Mouse (Mus musculus): ENCODE measurements around the gene Pdlim4.

Gene Pdlim4

GRCm38 (mm10) chr11:54068520-54069371, at the start of gene Pdlim4:
Gene Pdlim4 (minus strand): TSS chr11:54069014.
- DNase-seq (ENCODE audit: low spot score): peak; percentile 28

GRCm38 (mm10) chr11:54117096-54117495, 48.3 kb upstream of the Pdlim4 start:
- no peak for DNase-seq (ENCODE audit: low spot score)

GRCm38 (mm10) chr11:54116406-54116805, 47.6 kb upstream of the Pdlim4 start:
- no peak for DNase-seq (ENCODE audit: low spot score)

GRCm38 (mm10) chr11:54115911-54116310, 47.1 kb upstream of the Pdlim4 start:
- no peak for DNase-seq (ENCODE audit: low spot score)

- DNase-seq (ENCODE audit: low spot score): no peak
Observed at GRCm38 (mm10) chr11:54115301-54115700, 46.5 kb upstream of the Pdlim4 start.

- no peak for DNase-seq (ENCODE audit: low spot score)
Observed at GRCm38 (mm10) chr11:54114746-54115145, 45.9 kb upstream of the Pdlim4 start.

- DNase-seq (ENCODE audit: low spot score): no peak
Observed at GRCm38 (mm10) chr11:54113352-54113751, 44.5 kb upstream of the Pdlim4 start.

GRCm38 (mm10) chr11:54112920-54113319, 44.1 kb upstream of the Pdlim4 start:
- peak; percentile 80 for DNase-seq (ENCODE audit: low spot score)

GRCm38 (mm10) chr11:54111976-54112741, 43.3 kb upstream of the Pdlim4 start:
- DNase-seq (ENCODE audit: low spot score): no peak

GRCm38 (mm10) chr11:54111291-54111690, 42.5 kb upstream of the Pdlim4 start:
- DNase-seq (ENCODE audit: low spot score): no peak

- DNase-seq (ENCODE audit: low spot score): no peak
Observed at GRCm38 (mm10) chr11:54108894-54109293, 40.1 kb upstream of the Pdlim4 start.

- no peak for DNase-seq (ENCODE audit: low spot score)
Observed at GRCm38 (mm10) chr11:54108131-54108530, 39.3 kb upstream of the Pdlim4 start.

- DNase-seq (ENCODE audit: low spot score): no peak
Observed at GRCm38 (mm10) chr11:54107239-54107638, 38.4 kb upstream of the Pdlim4 start.

GRCm38 (mm10) chr11:54106676-54107075, 37.9 kb upstream of the Pdlim4 start:
- DNase-seq (ENCODE audit: low spot score): no peak

GRCm38 (mm10) chr11:54105011-54105410, 36.2 kb upstream of the Pdlim4 start:
- peak; percentile 54 for DNase-seq (ENCODE audit: low spot score)

GRCm38 (mm10) chr11:54102706-54103449, 34.1 kb upstream of the Pdlim4 start:
- no peak for DNase-seq (ENCODE audit: low spot score)

- no peak for DNase-seq (ENCODE audit: low spot score)
Observed at GRCm38 (mm10) chr11:54101701-54102100, 32.9 kb upstream of the Pdlim4 start.

GRCm38 (mm10) chr11:54100692-54101591, 32.1 kb upstream of the Pdlim4 start:
- peak; percentile 44 for DNase-seq (ENCODE audit: low spot score)

GRCm38 (mm10) chr11:54100045-54100691, 31.4 kb upstream of the Pdlim4 start, which contains the start of gene P4ha2:
Gene P4ha2 (plus strand): TSS chr11:54100095.
- DNase-seq (ENCODE audit: low spot score): no peak

GRCm38 (mm10) chr11:54093000-54093399, 24.2 kb upstream of the Pdlim4 start:
- peak; percentile 43 for DNase-seq (ENCODE audit: low spot score)

GRCm38 (mm10) chr11:54092188-54092587, 23.4 kb upstream of the Pdlim4 start:
- DNase-seq (ENCODE audit: low spot score): no peak
